Mouse (Mus musculus) liver, embryonic 14 days (tissue): ENCODE data around the gene Krtap1-4. TPM values are rescaled to one million over a fixed set of nuclear protein-coding genes. Genes with fewer than 3 reads are reported as not detected.

Experiments used
- polyA plus RNA-seq: library from polyadenylated mRNA; depleted of rRNA; stranded (reverse); fragments of >200 nt; gene quantifications from 2 replicates; pipeline ENCODE4 v1.2.3, GENCODE M21; 2012; rRNA removed

Krtap1-4 gene
- polyA plus RNA-seq, result not detected in 2 replicates

DNA sequence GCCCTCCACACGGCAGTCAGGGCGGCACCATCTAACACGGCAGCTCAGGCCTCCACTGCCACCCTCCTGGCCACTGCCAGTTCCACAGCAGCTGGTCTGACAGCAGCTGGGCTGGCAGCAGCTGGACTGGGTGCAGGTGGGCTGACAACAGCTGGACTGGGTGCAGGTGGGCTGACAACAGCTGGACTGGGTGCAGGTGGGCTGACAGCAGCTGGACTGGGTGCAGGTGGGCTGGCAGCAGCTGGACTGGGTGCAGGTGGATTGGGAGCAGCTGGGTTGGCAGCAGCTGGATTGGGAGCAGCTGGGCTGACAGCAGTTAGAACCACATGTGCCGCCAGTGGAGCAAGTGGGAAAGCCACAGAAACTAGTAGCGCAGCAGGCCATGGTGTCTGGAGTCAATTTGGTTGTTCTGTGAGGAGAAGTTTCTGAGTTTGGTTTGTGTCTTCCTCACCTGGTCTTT is at the start of gene Krtap1-4:
Gene Krtap1-4 (minus strand): TSS at position 410 of the 460 bp plus-strand sequence.

DNA sequence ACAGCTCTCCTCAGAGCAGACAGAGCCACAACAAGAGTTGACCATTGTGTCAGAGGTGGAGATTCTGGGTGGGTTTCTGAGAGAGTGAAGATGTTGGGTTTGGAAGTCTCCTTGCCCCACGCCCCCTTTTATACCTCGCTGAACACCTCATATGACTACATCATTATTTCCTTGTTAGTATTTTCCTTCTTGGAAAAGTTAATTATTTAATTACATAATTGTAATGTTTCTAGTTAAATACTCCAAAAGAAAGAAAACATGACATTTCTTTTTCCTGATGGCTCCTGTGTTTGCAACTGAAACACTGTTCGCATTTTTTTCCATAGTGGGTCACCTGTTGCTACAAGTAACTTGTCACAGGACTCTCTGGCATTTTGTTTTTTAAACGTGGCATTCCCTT is 44.7 kb upstream of the Krtap1-4 start, which contains the start of gene Krtap4-1:
Gene Krtap4-1 (minus strand): TSS at position 101 of the 400 bp plus-strand sequence.

DNA sequence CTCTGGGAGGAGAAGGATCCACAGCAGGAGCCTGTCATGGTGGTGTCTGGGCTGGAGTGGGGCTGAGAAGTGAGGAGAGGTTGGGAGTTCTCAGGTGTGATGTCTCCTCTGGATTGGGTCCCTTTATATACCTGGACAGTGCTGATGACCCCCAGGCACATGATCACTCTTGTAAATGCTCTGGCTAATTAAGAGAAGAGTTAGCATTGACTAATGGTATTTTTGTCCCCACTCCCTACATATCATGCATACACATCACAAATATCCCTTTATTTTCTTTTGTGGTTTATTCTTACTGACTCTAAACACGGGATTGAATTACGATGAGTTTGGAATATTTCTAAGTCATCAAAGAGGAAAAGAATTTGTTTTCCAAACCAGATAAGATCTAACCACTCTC is 36.9 kb upstream of the Krtap1-4 start, which contains the start of gene Gm11562:
Gene Gm11562 (minus strand): TSS at position 101 of the 400 bp plus-strand sequence.

DNA sequence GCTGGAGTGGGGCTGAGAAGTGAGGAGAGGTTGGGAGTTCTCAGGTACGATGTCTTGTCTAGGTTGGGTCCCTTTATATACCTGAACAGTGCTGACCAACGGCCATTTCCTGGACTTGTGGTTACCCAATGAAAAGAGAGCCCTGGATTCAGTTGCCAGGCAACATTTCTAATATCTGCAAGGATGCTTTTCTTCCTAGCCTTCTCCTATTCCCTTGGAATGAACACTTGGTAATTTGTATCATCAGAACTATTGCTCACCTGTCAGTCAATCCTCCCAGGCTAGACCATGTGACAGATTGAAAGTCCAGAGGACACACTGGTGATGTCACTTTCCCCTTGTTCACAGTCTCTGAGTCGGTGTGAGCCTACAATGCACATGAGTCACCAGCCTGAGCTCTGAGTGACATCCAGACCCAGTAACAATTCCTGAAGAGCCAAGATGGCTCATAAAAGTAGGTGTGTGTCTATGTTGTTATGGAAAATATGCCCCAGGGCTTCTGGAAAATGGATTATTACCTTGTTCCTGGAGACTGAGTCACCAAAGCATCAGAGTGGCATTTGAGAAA is 31.4 kb upstream of the Krtap1-4 start, which contains the start of gene Krtap2-4:
Gene Krtap2-4 (minus strand): TSS at position 51 of the 568 bp plus-strand sequence.

DNA sequence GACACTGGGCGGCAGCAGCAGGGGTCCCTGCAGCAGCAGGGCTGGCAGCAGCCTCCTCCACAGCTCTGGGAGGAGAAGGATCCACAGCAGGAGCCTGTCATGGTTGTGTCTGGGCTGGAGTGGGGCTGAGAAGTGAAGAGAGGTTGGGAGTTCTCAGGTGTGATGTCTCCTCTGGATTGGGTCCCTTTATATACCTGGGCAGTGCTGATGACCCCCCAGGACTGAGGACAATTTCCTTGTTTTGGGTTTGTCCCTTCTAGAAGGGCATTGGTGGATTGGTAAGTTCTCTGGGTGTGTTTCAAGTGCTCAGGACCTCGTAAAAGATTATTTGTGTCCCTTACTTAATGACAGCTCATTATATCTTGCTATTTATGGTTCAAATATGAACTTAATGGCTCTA is 26.6 kb upstream of the Krtap1-4 start, which contains the start of gene Gm11937:
Gene Gm11937 (minus strand): TSS at position 101 of the 400 bp plus-strand sequence.

DNA sequence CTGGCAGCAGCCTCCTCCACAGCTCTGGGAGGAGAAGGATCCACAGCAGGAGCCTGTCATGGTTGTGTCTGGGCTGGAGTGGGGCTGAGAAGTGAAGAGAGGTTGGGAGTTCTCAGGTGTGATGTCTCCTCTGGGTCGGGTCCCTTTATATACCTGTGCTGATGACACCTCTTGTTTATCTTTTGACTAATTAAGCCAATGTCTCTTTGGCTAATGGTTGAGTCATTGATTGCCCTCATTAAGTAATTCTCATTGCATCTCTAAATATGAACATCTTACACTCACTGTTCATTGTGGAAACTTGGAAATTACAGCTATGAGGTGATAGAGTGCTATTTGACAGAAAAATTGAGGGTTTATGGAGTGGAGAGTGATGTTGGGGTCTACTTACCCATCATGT is 19.8 kb upstream of the Krtap1-4 start, which contains the start of gene Gm11938:
Gene Gm11938 (minus strand): TSS at position 101 of the 400 bp plus-strand sequence.

DNA sequence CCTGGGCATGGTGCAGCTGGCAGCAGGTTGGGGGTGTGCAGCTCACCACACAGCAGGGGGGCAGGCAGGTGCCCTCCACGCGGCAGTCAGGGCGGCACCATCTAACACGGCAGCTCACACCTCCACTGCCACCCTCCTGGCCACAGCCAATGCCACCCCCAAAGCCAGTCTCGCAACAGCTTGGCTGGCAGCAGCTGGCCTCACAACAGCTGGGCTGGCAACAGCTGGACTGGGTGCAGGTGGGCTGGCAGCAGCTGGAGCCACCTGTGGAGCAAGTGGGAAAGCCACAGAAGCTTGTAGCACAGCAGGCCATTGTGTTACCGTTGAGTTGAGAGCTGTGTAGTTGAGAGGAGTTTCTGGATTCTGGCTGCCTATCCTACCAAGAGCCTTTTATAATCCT is 14.3 kb upstream of the Krtap1-4 start, which contains the start of gene Krtap9-3:
Gene Krtap9-3 (minus strand): TSS at position 364 of the 400 bp plus-strand sequence.

DNA sequence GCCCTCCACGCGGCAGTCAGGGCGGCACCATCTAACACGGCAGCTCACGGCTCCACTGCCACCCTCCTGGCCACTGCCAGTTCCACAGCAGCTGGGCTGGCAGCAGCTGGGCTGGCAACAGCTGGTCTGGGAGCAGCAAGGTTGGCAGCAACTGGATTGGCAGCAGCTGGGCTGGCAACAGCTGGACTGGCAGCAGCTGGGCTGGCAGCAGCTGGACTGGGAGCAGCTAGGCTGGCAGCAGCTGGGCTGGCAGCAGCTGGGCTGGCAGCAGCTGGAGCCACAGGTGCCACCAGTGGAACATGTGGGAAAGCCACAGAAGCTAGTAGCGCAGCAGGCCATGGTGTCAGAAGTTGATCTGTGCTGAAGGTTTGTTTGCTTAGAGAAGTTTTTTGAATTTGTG is 7.5 kb upstream of the Krtap1-4 start, which contains the start of gene Krtap1-3:
Gene Krtap1-3 (minus strand): TSS at position 359 of the 400 bp plus-strand sequence.

DNA sequence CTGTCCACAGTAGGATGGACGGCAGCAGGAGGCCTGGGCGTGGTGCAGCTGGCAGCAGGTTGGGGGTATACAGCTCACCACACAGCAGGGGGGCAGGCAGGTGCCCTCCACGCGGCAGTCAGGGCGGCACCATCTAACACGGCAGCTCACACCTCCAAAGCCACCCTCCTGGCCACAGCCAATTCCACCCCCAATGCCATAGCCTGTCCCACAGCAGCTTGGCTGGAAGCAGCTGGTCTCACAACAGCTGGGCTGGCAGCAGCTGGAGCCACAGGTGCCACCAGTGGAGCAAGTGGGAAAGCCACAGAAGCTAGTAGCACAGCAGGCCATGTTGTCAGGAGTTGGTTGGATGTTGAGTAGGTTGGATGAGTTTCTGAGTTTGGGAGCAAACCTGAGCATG is 2.8 kb downstream of the Krtap1-4 start, which contains the start of gene Krtap1-5:
Gene Krtap1-5 (minus strand): TSS at position 381 of the 400 bp plus-strand sequence.

DNA sequence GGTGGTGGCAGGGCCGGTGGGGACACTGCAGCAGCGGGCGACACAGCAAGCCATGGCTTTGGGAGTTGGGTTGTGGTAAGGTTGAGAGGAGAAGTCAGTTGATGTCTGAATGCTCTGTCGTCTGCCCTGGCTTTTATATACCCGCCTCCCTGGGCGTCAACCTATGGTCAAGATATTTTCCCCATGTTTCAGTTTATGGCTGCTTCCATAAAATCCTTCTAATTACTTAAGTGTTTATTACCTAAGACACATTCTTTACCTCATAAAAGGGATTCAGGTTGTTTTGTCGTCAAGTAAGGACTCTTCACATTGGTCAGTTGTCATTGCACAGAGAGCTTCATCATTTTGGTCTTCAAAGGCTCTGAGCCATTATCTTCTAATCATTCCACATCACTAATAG is 16.9 kb downstream of the Krtap1-4 start, which contains the start of gene Krtap3-1:
Gene Krtap3-1 (minus strand): TSS at position 101 of the 400 bp plus-strand sequence.

DNA sequence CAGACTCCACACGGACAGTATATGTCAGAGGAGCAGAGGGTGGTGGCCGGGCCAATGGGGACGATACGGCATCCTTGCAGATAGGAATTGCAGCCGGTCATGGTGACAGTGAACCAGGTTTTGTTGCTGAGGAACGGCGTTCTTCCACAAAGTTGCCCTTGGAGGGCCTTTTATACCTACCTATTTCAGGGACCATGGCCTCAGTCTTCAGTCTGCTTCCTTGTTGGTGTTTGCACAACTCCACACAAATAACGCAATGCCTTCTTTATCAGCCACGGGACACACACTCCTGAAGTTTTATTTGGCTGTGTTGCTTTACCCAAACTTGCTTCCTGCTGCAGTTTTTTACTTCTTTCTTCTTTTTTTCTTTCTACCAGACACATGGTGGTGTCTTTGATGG is 24.1 kb downstream of the Krtap1-4 start, which contains the start of gene Gm11939:
Gene Gm11939 (minus strand): TSS at position 101 of the 400 bp plus-strand sequence.

DNA sequence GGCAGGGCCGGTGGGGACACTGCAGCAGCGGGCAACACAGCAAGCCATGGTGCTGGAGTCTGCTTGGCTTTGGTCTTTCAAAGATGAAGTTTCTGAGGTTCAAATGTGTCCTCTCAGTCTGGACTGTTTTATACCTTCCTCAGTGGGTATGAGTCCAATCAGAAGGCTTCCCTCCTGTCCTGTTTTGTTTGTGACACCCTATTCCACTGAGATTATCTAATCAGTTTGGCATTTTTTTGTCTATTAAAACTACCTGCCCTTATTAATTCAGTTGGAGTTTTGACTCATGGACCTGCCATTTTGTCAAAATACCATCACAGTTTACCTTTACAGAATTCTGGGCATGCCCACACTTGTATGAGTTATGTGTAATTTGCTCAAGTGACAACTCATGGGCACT is 26.7 kb downstream of the Krtap1-4 start, which contains the start of gene Krtap3-2:
Gene Krtap3-2 (minus strand): TSS at position 101 of the 400 bp plus-strand sequence.

DNA sequence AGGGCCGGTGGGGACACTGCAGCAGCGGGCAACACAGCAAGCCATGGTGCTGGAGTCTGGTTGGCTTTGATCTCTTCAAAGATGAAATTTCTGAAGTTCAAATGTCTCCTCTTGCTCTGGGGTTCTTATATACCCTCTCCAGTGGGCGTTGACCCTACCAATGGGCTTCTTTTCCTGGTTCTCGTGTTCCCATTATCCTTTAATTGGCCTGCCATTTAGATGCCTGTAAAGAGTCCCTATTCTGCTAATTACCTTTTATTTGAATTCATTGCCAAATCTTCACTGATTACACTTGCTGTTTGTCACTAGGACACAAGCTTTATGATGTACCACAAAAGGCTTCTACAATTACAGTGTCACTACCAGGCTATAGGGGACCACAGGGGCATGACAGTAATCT is 32.7 kb downstream of the Krtap1-4 start, which contains the start of gene Krtap3-3:
Gene Krtap3-3 (minus strand): TSS at position 101 of the 400 bp plus-strand sequence.

Other genes with a start within 250 kb of the Krtap1-4 start
- not detected in 2 replicates for gene Krt26, start 245.7 kb downstream of the Krtap1-4 start, polyA plus RNA-seq
- not detected in 2 replicates for gene Krt27, start 232.6 kb downstream of the Krtap1-4 start, polyA plus RNA-seq
- gene Krt28, start 208.8 kb downstream of the Krtap1-4 start, polyA plus RNA-seq, result 0.06 TPM in 1 of 2 replicates, not detected in the other
- 1.2 and 1.3 TPM in 2 replicates for gene Krt10, start 194.3 kb downstream of the Krtap1-4 start, polyA plus RNA-seq
- 0.03 and 0.05 TPM in 2 replicates for gene Krt12, start 161.4 kb downstream of the Krtap1-4 start, polyA plus RNA-seq
- gene Krt20, start 145.5 kb downstream of the Krtap1-4 start, polyA plus RNA-seq, result 16.0 and 17.2 TPM in 2 replicates
- gene Krt23, start 90.5 kb downstream of the Krtap1-4 start, polyA plus RNA-seq, result 0.40 and 0.45 TPM in 2 replicates
- not detected in 2 replicates for gene Krt39, start 62.3 kb downstream of the Krtap1-4 start, polyA plus RNA-seq
- gene Krt40, start 40.5 kb downstream of the Krtap1-4 start, polyA plus RNA-seq, result not detected in 2 replicates
- gene Krtap3-3, start 32.8 kb downstream of the Krtap1-4 start, polyA plus RNA-seq, result not detected in 2 replicates
- not detected in 2 replicates for gene Krtap3-2, start 26.8 kb downstream of the Krtap1-4 start, polyA plus RNA-seq
- gene Gm11939, start 24.2 kb downstream of the Krtap1-4 start, polyA plus RNA-seq, result not detected in 2 replicates
- gene Krtap3-1, start 17.0 kb downstream of the Krtap1-4 start, polyA plus RNA-seq, result not detected in 2 replicates
- gene Krtap1-5, start 2.6 kb downstream of the Krtap1-4 start, polyA plus RNA-seq, result not detected in 2 replicates
- not detected in 2 replicates for gene Krtap1-3, start 7.7 kb upstream of the Krtap1-4 start, polyA plus RNA-seq
- not detected in 2 replicates for gene Krtap9-3, start 14.5 kb upstream of the Krtap1-4 start, polyA plus RNA-seq
- gene Gm11938, start 19.7 kb upstream of the Krtap1-4 start, polyA plus RNA-seq, result not detected in 2 replicates
- not detected in 2 replicates for gene Gm11937, start 26.5 kb upstream of the Krtap1-4 start, polyA plus RNA-seq
- not detected in 2 replicates for gene Krtap2-4, start 31.2 kb upstream of the Krtap1-4 start, polyA plus RNA-seq
- not detected in 2 replicates for gene Gm11562, start 36.8 kb upstream of the Krtap1-4 start, polyA plus RNA-seq
- gene Krtap4-1, start 44.6 kb upstream of the Krtap1-4 start, polyA plus RNA-seq, result not detected in 2 replicates
- not detected in 2 replicates for gene Krtap4-2, start 51.4 kb upstream of the Krtap1-4 start, polyA plus RNA-seq
- not detected in 2 replicates for gene Krtap4-7, start 60.4 kb upstream of the Krtap1-4 start, polyA plus RNA-seq
- gene Gm11555, start 66.6 kb upstream of the Krtap1-4 start, polyA plus RNA-seq, result not detected in 2 replicates
- not detected in 2 replicates for gene Gm11563, start 75.3 kb upstream of the Krtap1-4 start, polyA plus RNA-seq
- gene Krtap4-6, start 82.3 kb upstream of the Krtap1-4 start, polyA plus RNA-seq, result not detected in 2 replicates
- not detected in 2 replicates for gene Gm14190, start 107.1 kb upstream of the Krtap1-4 start, polyA plus RNA-seq
- gene Gm14180, start 150.6 kb upstream of the Krtap1-4 start, polyA plus RNA-seq, result not detected in 2 replicates
- not detected in 2 replicates for gene Gm11595, start 189.3 kb upstream of the Krtap1-4 start, polyA plus RNA-seq
- gene Krtap4-8, start 197.1 kb upstream of the Krtap1-4 start, polyA plus RNA-seq, result not detected in 2 replicates
- not detected in 2 replicates for gene Krtap4-9, start 201.5 kb upstream of the Krtap1-4 start, polyA plus RNA-seq
- gene Gm11596, start 209.8 kb upstream of the Krtap1-4 start, polyA plus RNA-seq, result not detected in 2 replicates
- gene Gm11569, start 215.3 kb upstream of the Krtap1-4 start, polyA plus RNA-seq, result not detected in 2 replicates
- gene Gm11554, start 220.8 kb upstream of the Krtap1-4 start, polyA plus RNA-seq, result not detected in 2 replicates
- gene Krtap4-13, start 226.2 kb upstream of the Krtap1-4 start, polyA plus RNA-seq, result not detected in 2 replicates
- not detected in 2 replicates for gene Gm11564, start 232.0 kb upstream of the Krtap1-4 start, polyA plus RNA-seq